Mouse (Mus musculus): ENCODE measurements around the gene Nr2e1. TPM values are rescaled to one million over a fixed set of nuclear protein-coding genes. Genes with fewer than 3 reads are reported as not detected.

Nr2e1 gene
- polyA plus RNA-seq, 1 experiment from 2014 or later: not detected

DNA sequence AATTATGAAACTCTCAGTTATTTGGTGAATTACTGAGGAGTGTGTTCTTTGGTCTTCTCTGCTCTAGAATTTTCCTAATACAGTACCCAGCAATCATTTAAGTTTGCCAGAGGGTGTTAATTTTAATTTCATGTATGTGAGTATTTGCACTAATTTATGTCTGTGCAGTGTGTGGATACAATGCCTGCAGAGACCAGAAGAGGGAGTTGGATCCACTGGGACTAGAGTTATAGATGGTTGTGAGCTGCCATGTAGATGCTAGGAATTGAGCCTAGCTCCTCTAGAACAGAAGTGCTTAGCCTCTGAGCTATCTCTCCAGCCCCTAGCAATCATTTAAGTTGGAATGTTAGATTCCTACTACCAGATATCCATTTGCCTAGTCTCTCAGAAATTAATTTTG is 69.3 kb downstream of the Nr2e1 start:
- no peak overlapping the region for H3K9ac ChIP-seq (ENCODE audit: low read depth, low read length)
- no peak for DNase-seq (ENCODE audit: low spot score)
- H3K27ac ChIP-seq (ENCODE audit: low read depth, low read length): no peak overlapping the region
- no peaks in the 10 kb centered on the region for H3K9me3 ChIP-seq (ENCODE audit: control insufficient read depth, low read length)
- ATAC-seq (replicated peaks; ENCODE audit: low FRiP score): no peak
- no peaks in the 10 kb centered on the region for H3K27me3 ChIP-seq (replicated peaks; ENCODE audit: control insufficient read depth, insufficient read depth, low read length)
- peaks cover 40% of the 10 kb centered on the region for H3K4me1 ChIP-seq (replicated peaks; ENCODE audit: control insufficient read depth, insufficient read depth, low read length)
- no peak overlapping the region for H3K4me3 ChIP-seq (ENCODE audit: low read depth, low read length)
- no peak overlapping the region for H3K4me2 ChIP-seq
- no peaks in the 10 kb centered on the region; the same call in 1 of the 2 replicates for H3K36me3 ChIP-seq (ENCODE audit: control insufficient read depth, insufficient read depth, low read length)

Other genes starting within 250 kb of the Nr2e1 start
- gene Afg1l, start 105.1 kb downstream of the Nr2e1 start, polyA plus RNA-seq (2014; fragmentation: Nextera tagmentation; extraction: Ambion mirVana): 5.0 TPM in 2 replicates
- 355 and 358 TPM in 2 replicates for gene Snx3, start 81.6 kb downstream of the Nr2e1 start, polyA plus RNA-seq (2014; fragmentation: Nextera tagmentation; extraction: Ambion mirVana)
- gene Ostm1, start 190 bp upstream of the Nr2e1 start, polyA plus RNA-seq (2014; fragmentation: Nextera tagmentation; extraction: Ambion mirVana): 24.8 and 27.7 TPM in 2 replicates
- gene Sec63, start 177.9 kb upstream of the Nr2e1 start, polyA plus RNA-seq (2014; fragmentation: Nextera tagmentation; extraction: Ambion mirVana): 14.2 and 17.6 TPM in 2 replicates

Data from liver, embryonic 11.5 days (tissue).